Mouse (Mus musculus) ES-E14 (cell line): ENCODE measurements around the gene Vps36.

Experiments
- CHD2 ChIP-seq: IDR thresholded peaks from 2 replicates; pipeline ENCODE4 v1.6.1; 2014; ENCODE audit warnings: mild to moderate bottlenecking, low read depth, low read length, inconsistent platforms
- ZC3H11A ChIP-seq: IDR thresholded peaks from 2 replicates; pipeline ENCODE4 v1.6.1; 2012; ENCODE audit warnings: low read depth, mild to moderate bottlenecking, inconsistent platforms, low read length, borderline replicate concordance
- ZNF384 ChIP-seq: IDR thresholded peaks from 2 replicates; pipeline ENCODE4 v1.6.1; 2012; ENCODE audit warnings: low read depth, low read length, inconsistent platforms

GRCm38 (mm10) chr8:22148367-22148740 is 44.3 kb upstream of the Vps36 start:
- TF ChIP-seq CHD2 (no peak), ZC3H11A (no peak), ZNF384 (no peak)
